Mouse (Mus musculus): ENCODE results near the gene Meaf6. TPM values are rescaled to one million over a fixed set of nuclear protein-coding genes. Genes with fewer than 3 reads are reported as not detected.

Meaf6 gene
- polyA plus RNA-seq, 1 experiment from 2014 or later, result 49.7 TPM

- H3K4me2 ChIP-seq (ENCODE audit: low read depth, low read length), result no peak overlapping the region
- no peak for ATAC-seq (ENCODE audit: low read depth)
- WGBS, result 21% methylated on average over 5 of the region's 5 CpGs
- H3K4me1 ChIP-seq (replicated peaks; ENCODE audit: control insufficient read depth, insufficient read depth, low read length), result peaks cover 4% of the 10 kb centered on the region; the same call in 1 of the 2 replicates
- H3K36me3 ChIP-seq (ENCODE audit: control insufficient read depth, insufficient read depth, low read length), result no peaks in the 10 kb centered on the region
- H3K9ac ChIP-seq (ENCODE audit: low read length), result no peak overlapping the region
- no peak overlapping the region for H3K4me3 ChIP-seq (ENCODE audit: low read length)
- H3K27me3 ChIP-seq (ENCODE audit: control insufficient read depth, insufficient read depth, low read depth, low read length), result peaks cover 2% of the 10 kb centered on the region; the same call in 1 of the 2 replicates
- no peak overlapping the region for H3K27ac ChIP-seq (ENCODE audit: low read length)
- no peaks in the 10 kb centered on the region for H3K9me3 ChIP-seq (ENCODE audit: control insufficient read depth, low read length)
Measured at GRCm38 (mm10) chr4:125132394-125132793, 47.5 kb downstream of the Meaf6 start.

DNA sequence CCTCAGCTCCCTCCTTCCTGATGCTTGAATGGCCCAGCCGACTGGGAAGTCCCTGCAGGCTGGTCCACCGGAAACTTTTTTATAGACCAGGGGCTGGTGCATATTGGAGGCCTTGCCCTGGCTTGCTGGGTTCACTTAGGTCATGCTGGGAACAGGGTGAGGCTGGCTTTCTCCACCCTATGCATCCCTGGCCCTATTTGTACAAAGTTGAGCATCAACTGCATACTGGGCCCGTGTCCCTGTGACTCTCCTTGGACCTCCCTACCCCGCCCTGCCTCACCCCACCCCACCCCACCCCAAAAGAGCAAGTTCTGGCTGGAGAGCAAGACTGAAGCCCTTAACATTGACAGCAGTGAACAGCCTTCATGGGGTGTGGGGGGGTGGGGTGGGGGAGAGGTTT lies 49.3 kb downstream of the Meaf6 start:
- H3K9ac ChIP-seq (ENCODE audit: low read length), result no peak overlapping the region
- no peak overlapping the region for H3K27ac ChIP-seq (ENCODE audit: low read length)
- ATAC-seq (ENCODE audit: low read depth), result no peak
- WGBS, result 75% methylated on average over 4 of the region's 4 CpGs
- H3K27me3 ChIP-seq (ENCODE audit: control insufficient read depth, insufficient read depth, low read depth, low read length), result no peaks in the 10 kb centered on the region
- no peak overlapping the region for H3K4me3 ChIP-seq (ENCODE audit: low read length)
- no peaks in the 10 kb centered on the region for H3K9me3 ChIP-seq (ENCODE audit: control insufficient read depth, low read length)
- H3K4me2 ChIP-seq (ENCODE audit: low read depth, low read length), result no peak overlapping the region
- H3K4me1 ChIP-seq (replicated peaks; ENCODE audit: control insufficient read depth, insufficient read depth, low read length), result no peaks in the 10 kb centered on the region
- H3K36me3 ChIP-seq (ENCODE audit: control insufficient read depth, insufficient read depth, low read length), result no peaks in the 10 kb centered on the region

- H3K27me3 ChIP-seq (ENCODE audit: control insufficient read depth, insufficient read depth, low read depth, low read length), result no peaks in the 10 kb centered on the region
- no peaks in the 10 kb centered on the region for H3K36me3 ChIP-seq (ENCODE audit: control insufficient read depth, insufficient read depth, low read length)
- no peak overlapping the region for H3K27ac ChIP-seq (ENCODE audit: low read length)
- H3K4me1 ChIP-seq (replicated peaks; ENCODE audit: control insufficient read depth, insufficient read depth, low read length), result no peaks in the 10 kb centered on the region
- H3K9ac ChIP-seq (ENCODE audit: low read length), result no peak overlapping the region
- H3K4me3 ChIP-seq (ENCODE audit: low read length), result no peak overlapping the region
- H3K4me2 ChIP-seq (ENCODE audit: low read depth, low read length), result no peak overlapping the region
- 63% methylated on average over 5 of the region's 5 CpGs for WGBS
- H3K9me3 ChIP-seq (ENCODE audit: control insufficient read depth, low read length), result no peaks in the 10 kb centered on the region
- no peak for ATAC-seq (ENCODE audit: low read depth)
Measured at GRCm38 (mm10) chr4:125134631-125135030, 49.7 kb downstream of the Meaf6 start.

DNA sequence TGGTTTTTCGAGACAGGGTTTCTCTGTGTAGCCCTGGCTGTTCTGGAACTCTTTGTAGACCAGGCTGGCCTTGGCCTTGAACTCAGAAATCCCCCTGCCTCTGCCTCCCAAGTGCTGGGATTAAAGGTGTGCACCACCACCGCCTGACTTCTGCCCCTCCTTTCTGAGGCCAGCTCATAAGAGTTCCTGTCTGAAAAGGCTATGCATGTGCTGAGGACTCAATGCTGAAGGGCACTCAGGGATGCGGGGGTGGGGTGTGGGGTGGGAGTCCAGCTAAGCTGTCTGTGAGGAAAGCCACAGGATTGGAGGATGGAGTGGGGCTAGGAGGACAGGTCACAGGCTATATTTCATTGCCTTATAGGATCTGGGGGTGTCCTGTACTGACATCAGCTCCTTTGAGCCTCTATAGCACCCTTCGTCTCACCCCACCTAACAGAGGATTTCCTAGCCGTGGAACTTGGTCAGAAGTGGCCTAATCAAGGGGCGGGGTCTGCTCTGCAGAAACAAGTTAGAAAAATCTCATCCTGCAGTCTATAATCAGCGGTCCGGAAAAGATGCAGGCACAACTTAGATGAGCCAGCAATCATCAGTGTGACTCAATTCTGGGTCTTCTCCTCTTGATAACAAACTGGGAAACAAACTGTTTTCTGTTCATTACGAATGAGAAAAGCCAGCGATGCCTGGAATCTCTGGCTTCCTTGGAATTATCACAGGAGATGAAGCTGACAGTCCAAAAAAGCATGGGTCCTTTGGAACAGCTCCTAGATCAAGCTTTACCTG lies 50.3 kb downstream of the Meaf6 start:
- Histone ChIP-seq H3K27ac (ENCODE audit: low read length) (no peak overlapping the region), H3K27me3 (ENCODE audit: control insufficient read depth, insufficient read depth, low read depth, low read length) (no peaks in the 10 kb centered on the region), H3K9ac (ENCODE audit: low read length) (no peak overlapping the region), H3K4me1 (replicated peaks; ENCODE audit: control insufficient read depth, insufficient read depth, low read length) (no peaks in the 10 kb centered on the region), H3K4me2 (ENCODE audit: low read depth, low read length) (no peak overlapping the region), H3K36me3 (ENCODE audit: control insufficient read depth, insufficient read depth, low read length) (no peaks in the 10 kb centered on the region), H3K9me3 (ENCODE audit: control insufficient read depth, low read length) (no peaks in the 10 kb centered on the region), H3K4me3 (ENCODE audit: low read length) (no peak overlapping the region)
- no peak for ATAC-seq (ENCODE audit: low read depth)
- 74% methylated on average over 10 of the region's 10 CpGs for WGBS

GRCm38 (mm10) chr4:125136303-125136888 lies 51.5 kb downstream of the Meaf6 start:
- Histone ChIP-seq H3K4me3 (ENCODE audit: low read length) (no peak overlapping the region), H3K27ac (ENCODE audit: low read length) (no peak overlapping the region), H3K4me2 (ENCODE audit: low read depth, low read length) (no peak overlapping the region), H3K4me1 (replicated peaks; ENCODE audit: control insufficient read depth, insufficient read depth, low read length) (no peaks in the 10 kb centered on the region), H3K36me3 (ENCODE audit: control insufficient read depth, insufficient read depth, low read length) (no peaks in the 10 kb centered on the region), H3K9ac (ENCODE audit: low read length) (no peak overlapping the region), H3K9me3 (ENCODE audit: control insufficient read depth, low read length) (no peaks in the 10 kb centered on the region), H3K27me3 (ENCODE audit: control insufficient read depth, insufficient read depth, low read depth, low read length) (no peaks in the 10 kb centered on the region)
- 57% methylated on average over 12 of the region's 12 CpGs for WGBS
- no peak for ATAC-seq (ENCODE audit: low read depth)

- no peak for ATAC-seq (ENCODE audit: low read depth)
- Histone ChIP-seq H3K9ac (ENCODE audit: low read length) (no peak overlapping the region), H3K4me1 (replicated peaks; ENCODE audit: control insufficient read depth, insufficient read depth, low read length) (no peaks in the 10 kb centered on the region), H3K27me3 (ENCODE audit: control insufficient read depth, insufficient read depth, low read depth, low read length) (no peaks in the 10 kb centered on the region; the same call in 1 of the 2 replicates), H3K36me3 (ENCODE audit: control insufficient read depth, insufficient read depth, low read length) (no peaks in the 10 kb centered on the region), H3K4me2 (ENCODE audit: low read depth, low read length) (no peak overlapping the region), H3K27ac (ENCODE audit: low read length) (no peak overlapping the region), H3K4me3 (ENCODE audit: low read length) (no peak overlapping the region), H3K9me3 (ENCODE audit: control insufficient read depth, low read length) (no peaks in the 10 kb centered on the region)
- 35% methylated on average over 7 of the region's 7 CpGs for WGBS
Measured at GRCm38 (mm10) chr4:125138321-125138720, 53.4 kb downstream of the Meaf6 start.

DNA sequence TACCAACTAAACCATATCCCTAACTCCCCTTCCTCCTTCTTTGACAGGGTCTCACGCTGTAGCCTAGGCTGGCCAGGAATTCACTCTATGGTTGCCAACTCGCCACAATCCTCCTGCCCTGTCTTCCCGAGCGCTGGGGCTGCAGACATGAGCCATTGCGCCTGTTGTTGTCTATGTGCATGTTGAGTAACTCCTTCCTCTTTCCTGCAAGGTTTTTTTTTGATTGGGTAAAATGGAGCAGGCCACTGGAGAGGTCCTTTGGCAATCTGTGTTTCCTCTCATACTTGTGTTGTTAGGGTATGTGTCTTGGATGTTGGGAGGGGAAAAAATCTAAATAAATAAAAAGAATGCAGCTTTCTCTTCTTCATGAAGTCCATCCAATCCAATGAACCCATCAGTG lies 59.3 kb downstream of the Meaf6 start:
- H3K36me3 ChIP-seq (ENCODE audit: control insufficient read depth, insufficient read depth, low read length), result no peaks in the 10 kb centered on the region
- 82% methylated on average over 5 of the region's 5 CpGs for WGBS
- H3K9me3 ChIP-seq (ENCODE audit: control insufficient read depth, low read length), result 0 out of 2 replicates have a peak, but pooled peaks cover 3% of the 10 kb centered on the region
- H3K4me3 ChIP-seq (ENCODE audit: low read length), result no peak overlapping the region
- H3K27ac ChIP-seq (ENCODE audit: low read length), result no peak overlapping the region
- H3K4me1 ChIP-seq (replicated peaks; ENCODE audit: control insufficient read depth, insufficient read depth, low read length), result no peaks in the 10 kb centered on the region
- ATAC-seq (ENCODE audit: low read depth), result no peak
- H3K4me2 ChIP-seq (ENCODE audit: low read depth, low read length), result no peak overlapping the region
- H3K9ac ChIP-seq (ENCODE audit: low read length), result no peak overlapping the region
- no peaks in the 10 kb centered on the region; the same call in 1 of the 2 replicates for H3K27me3 ChIP-seq (ENCODE audit: control insufficient read depth, insufficient read depth, low read depth, low read length)

- Histone ChIP-seq H3K27me3 (ENCODE audit: control insufficient read depth, insufficient read depth, low read depth, low read length) (no peaks in the 10 kb centered on the region; the same call in 1 of the 2 replicates), H3K4me3 (ENCODE audit: low read length) (no peak overlapping the region), H3K4me2 (ENCODE audit: low read depth, low read length) (no peak overlapping the region), H3K9me3 (ENCODE audit: control insufficient read depth, low read length) (0 out of 2 replicates have a peak, but pooled peaks cover 3% of the 10 kb centered on the region), H3K27ac (ENCODE audit: low read length) (no peak overlapping the region), H3K4me1 (replicated peaks; ENCODE audit: control insufficient read depth, insufficient read depth, low read length) (no peaks in the 10 kb centered on the region), H3K9ac (ENCODE audit: low read length) (no peak overlapping the region), H3K36me3 (ENCODE audit: control insufficient read depth, insufficient read depth, low read length) (no peaks in the 10 kb centered on the region)
- ATAC-seq (ENCODE audit: low read depth), result no peak
- WGBS, result 34% methylated on average over 7 of the region's 7 CpGs
Measured at GRCm38 (mm10) chr4:125144627-125145026, 59.7 kb downstream of the Meaf6 start.

DNA sequence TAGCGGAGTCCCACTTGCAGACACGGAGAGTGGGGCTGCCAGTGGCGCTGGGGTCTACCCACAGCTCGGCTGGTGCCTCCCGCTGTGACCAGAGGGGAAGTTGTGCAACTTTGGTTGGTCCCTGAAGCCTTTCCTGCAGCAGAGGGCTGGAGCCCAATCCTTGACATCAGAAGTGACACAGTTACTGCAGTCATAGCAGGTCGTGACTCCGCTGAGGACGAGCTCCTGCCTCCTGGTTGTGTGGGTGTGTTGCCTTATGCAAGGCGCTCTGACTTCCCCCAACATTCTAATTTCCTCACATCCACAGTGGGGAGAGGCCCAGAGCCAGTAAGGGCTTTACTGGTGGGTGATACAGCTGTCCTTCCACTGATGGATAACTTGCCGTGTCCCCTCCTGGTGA lies 60.3 kb downstream of the Meaf6 start:
- H3K27ac ChIP-seq (ENCODE audit: low read length), result no peak overlapping the region
- H3K4me2 ChIP-seq (ENCODE audit: low read depth, low read length), result no peak overlapping the region
- no peaks in the 10 kb centered on the region; the same call in 1 of the 2 replicates for H3K27me3 ChIP-seq (ENCODE audit: control insufficient read depth, insufficient read depth, low read depth, low read length)
- H3K36me3 ChIP-seq (ENCODE audit: control insufficient read depth, insufficient read depth, low read length), result no peaks in the 10 kb centered on the region
- no peak overlapping the region for H3K9ac ChIP-seq (ENCODE audit: low read length)
- H3K4me3 ChIP-seq (ENCODE audit: low read length), result no peak overlapping the region
- H3K4me1 ChIP-seq (replicated peaks; ENCODE audit: control insufficient read depth, insufficient read depth, low read length), result no peaks in the 10 kb centered on the region
- no peak for ATAC-seq (ENCODE audit: low read depth)
- H3K9me3 ChIP-seq (ENCODE audit: control insufficient read depth, low read length), result 0 out of 2 replicates have a peak, but pooled peaks cover 3% of the 10 kb centered on the region
- WGBS, result 12% methylated on average over 10 of the region's 10 CpGs
